8 mouse cellular contexts compared by ENCODE assay signal in the genomic region with DNA sequence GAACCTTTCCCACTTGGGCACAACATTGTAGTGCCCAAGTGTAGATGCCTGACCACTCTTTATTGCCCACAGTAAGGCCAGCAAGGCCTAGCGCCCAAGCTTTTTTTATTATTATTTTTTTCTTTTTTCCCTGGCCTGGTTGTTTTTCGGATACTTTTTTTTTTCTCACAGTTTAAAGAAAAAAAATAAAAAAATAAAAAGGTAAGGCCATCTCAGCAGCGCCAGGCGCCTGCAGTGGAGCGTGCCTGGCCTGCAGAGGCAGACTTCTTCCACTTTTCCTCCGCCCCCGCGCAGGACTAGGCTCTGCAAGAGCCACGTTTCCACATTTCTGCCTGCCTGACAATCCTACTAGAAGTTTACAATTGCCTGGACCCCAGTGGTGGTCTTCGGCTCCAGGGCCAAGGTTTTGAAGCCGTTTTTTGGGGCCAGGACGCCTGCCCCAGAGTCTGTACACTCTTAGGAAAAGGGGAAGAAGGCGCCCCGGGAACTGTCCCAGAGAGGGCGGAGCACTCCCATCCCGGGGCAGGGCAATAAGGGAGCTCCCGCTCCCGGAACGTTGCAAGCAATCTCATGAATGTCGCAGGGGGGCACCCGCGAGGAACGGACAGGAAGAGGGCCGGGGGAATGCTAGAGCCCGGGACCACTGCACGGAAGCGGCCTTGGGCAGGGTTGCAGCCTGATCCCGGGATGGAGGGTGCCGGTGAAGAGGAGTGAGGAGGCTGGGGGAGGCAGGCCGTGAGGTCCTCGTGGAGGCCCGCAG. TPM values are rescaled to one million over a fixed set of nuclear protein-coding genes. Genes with fewer than 3 reads are reported as not detected.
DNase-seq lines count a peak whose midpoint lies in the region; ATAC-seq and TF ChIP-seq lines count a peak whose summit lies in the region.

A gene (plus strand): TSS at position 636 of the 760 bp plus-strand sequence.

- H3K4me3 ChIP-seq in E14TG2a.4 (replicated peaks; ENCODE audit: low read length) = peak within 1 kb of the TSS; percentile 95
- peak within 1 kb of the TSS; percentile 80 for H3K4me3 ChIP-seq in forebrain, embryonic 12.5 days (replicated peaks)
- peak within 1 kb of the TSS; percentile 74 for H3K4me3 ChIP-seq in heart, postnatal 0 days (ENCODE audit: low read depth, low read length)
- peak within 1 kb of the TSS; percentile 89 for H3K4me3 ChIP-seq in liver, embryonic 16.5 days (ENCODE audit: low read depth, low read length)
- peak within 1 kb of the TSS; percentile 73 for H3K4me3 ChIP-seq in neural tube, embryonic 13.5 days
- peak within 1 kb of the TSS; percentile 99 for H3K4me3 ChIP-seq in testis, adult 2 months (ENCODE audit: control insufficient read depth, low read depth, low read length)

- H3K27me3 ChIP-seq in E14TG2a.4 (ENCODE audit: insufficient read depth, low read length) = peaks cover 11% of the 10 kb centered on the region; the same call in 1 of the 2 replicates
- H3K27me3 ChIP-seq in forebrain, embryonic 12.5 days = no peaks in the 10 kb centered on the region
- no peaks in the 10 kb centered on the region for H3K27me3 ChIP-seq in heart, postnatal 0 days (ENCODE audit: control insufficient read depth, insufficient read depth, low read length)
- no peaks in the 10 kb centered on the region for H3K27me3 ChIP-seq in liver, embryonic 16.5 days (ENCODE audit: control insufficient read depth, insufficient read depth, low read depth, low read length)
- H3K27me3 ChIP-seq in neural tube, embryonic 13.5 days = no peaks in the 10 kb centered on the region
- no peaks in the 10 kb centered on the region for H3K27me3 ChIP-seq in testis, adult 2 months (ENCODE audit: control insufficient read depth, insufficient read depth, low read length)

- peak; percentile 89 for ATAC-seq in forebrain, embryonic 12.5 days (ENCODE audit: low FRiP score)
- peak; percentile 97 for ATAC-seq in heart, postnatal 0 days (ENCODE audit: insufficient read depth, low read depth)
- peak; percentile 91 for ATAC-seq in liver, embryonic 16.5 days (ENCODE audit: low read depth)
- peak; percentile 87 for ATAC-seq in neural tube, embryonic 13.5 days (ENCODE audit: low read depth)

- peak; percentile 80 for TF ChIP-seq POLR2A in testis, adult 2 months (IDR thresholded peaks at IDR 0.05; ENCODE audit: control insufficient read depth, low read depth, low read length)

- TF ChIP-seq EP300 in heart, postnatal 0 days (IDR thresholded peaks at IDR 0.05; ENCODE audit: low read depth) = peak; percentile 89

- peak within 1 kb of the TSS; percentile 86 for H3K4me2 ChIP-seq in forebrain, embryonic 12.5 days
- H3K4me2 ChIP-seq in heart, postnatal 0 days (ENCODE audit: low read depth, low read length) = peak within 1 kb of the TSS; percentile 98
- H3K4me2 ChIP-seq in liver, embryonic 16.5 days (ENCODE audit: low read depth, low read length) = peak within 1 kb of the TSS; percentile 85
- peak within 1 kb of the TSS; percentile 92 for H3K4me2 ChIP-seq in neural tube, embryonic 13.5 days

- no peaks in the 10 kb centered on the region for H3K36me3 ChIP-seq in E14TG2a.4 (ENCODE audit: insufficient read depth, low read length)
- H3K36me3 ChIP-seq in forebrain, embryonic 12.5 days (replicated peaks) = no peaks in the 10 kb centered on the region
- H3K36me3 ChIP-seq in heart, postnatal 0 days (replicated peaks; ENCODE audit: control insufficient read depth, insufficient read depth, low read length) = no peaks in the 10 kb centered on the region
- no peaks in the 10 kb centered on the region for H3K36me3 ChIP-seq in liver, embryonic 16.5 days (ENCODE audit: control insufficient read depth, insufficient read depth)
- no peaks in the 10 kb centered on the region for H3K36me3 ChIP-seq in neural tube, embryonic 13.5 days
- H3K36me3 ChIP-seq in testis, adult 2 months (ENCODE audit: control insufficient read depth, insufficient read depth, low read length) = no peaks in the 10 kb centered on the region

- peak within 1 kb of the TSS; percentile 90 for H3K27ac ChIP-seq in forebrain, embryonic 12.5 days
- peak within 1 kb of the TSS; percentile 93 for H3K27ac ChIP-seq in heart, postnatal 0 days (ENCODE audit: low read depth)
- H3K27ac ChIP-seq in liver, embryonic 16.5 days (ENCODE audit: low read length) = peak within 1 kb of the TSS; percentile 79
- peak within 1 kb of the TSS; percentile 92 for H3K27ac ChIP-seq in neural tube, embryonic 13.5 days (replicated peaks)
- H3K27ac ChIP-seq in testis, adult 2 months (ENCODE audit: control insufficient read depth, insufficient read depth, low read depth, low read length) = peak within 1 kb of the TSS; percentile 94

- peak; percentile 83 for DNase-seq in c-Kit-positive CD71-positive TER-119-positive erythroid progenitor cells, embryonic 14.5 days (ENCODE audit: low spot score)
- peak; percentile 92 for DNase-seq in heart, postnatal 0 days (ENCODE audit: low spot score)
- DNase-seq in kidney, postnatal 4 days = peak; percentile 96

- H3K4me1 ChIP-seq in E14TG2a.4 (replicated peaks; ENCODE audit: low read depth, low read length) = peaks cover 36% of the 10 kb centered on the region
- peaks cover 40% of the 10 kb centered on the region for H3K4me1 ChIP-seq in forebrain, embryonic 12.5 days
- peaks cover 27% of the 10 kb centered on the region for H3K4me1 ChIP-seq in heart, postnatal 0 days (ENCODE audit: control insufficient read depth, insufficient read depth)
- H3K4me1 ChIP-seq in liver, embryonic 16.5 days (ENCODE audit: control insufficient read depth, low read depth, low read length) = peaks cover 20% of the 10 kb centered on the region
- peaks cover 72% of the 10 kb centered on the region for H3K4me1 ChIP-seq in neural tube, embryonic 13.5 days (replicated peaks)
- peaks cover 14% of the 10 kb centered on the region for H3K4me1 ChIP-seq in testis, adult 2 months (ENCODE audit: control insufficient read depth, insufficient read depth, low read length)

- peak within 1 kb of the TSS; percentile 80 for H3K9ac ChIP-seq in forebrain, embryonic 12.5 days
- peak within 1 kb of the TSS; percentile 72 for H3K9ac ChIP-seq in heart, postnatal 0 days (replicated peaks; ENCODE audit: low read depth, low read length)
- peak within 1 kb of the TSS; percentile 84 for H3K9ac ChIP-seq in liver, embryonic 16.5 days (ENCODE audit: low read depth, low read length)
- peak within 1 kb of the TSS; percentile 80 for H3K9ac ChIP-seq in neural tube, embryonic 13.5 days

- no peak; the same call in 1 of the 2 replicates for TF ChIP-seq CTCF in E14TG2a.4 (conservative IDR thresholded peaks at IDR 0.05; ENCODE audit: low read length)
- TF ChIP-seq CTCF in heart, postnatal 0 days (IDR thresholded peaks at IDR 0.05; ENCODE audit: low read depth) = peak; percentile 40
- TF ChIP-seq CTCF in testis, adult 2 months (IDR thresholded peaks at IDR 0.05; ENCODE audit: control insufficient read depth, insufficient read depth, insufficient replicate concordance, low read depth, low read length) = peak; percentile 27; the same call in 1 of the 2 replicates

- WGBS in forebrain, embryonic 12.5 days = under 1% methylated on average over 32 of the region's 32 CpGs
- WGBS in heart, postnatal 0 days = under 1% methylated on average over 32 of the region's 32 CpGs
- 2% methylated on average over 32 of the region's 32 CpGs for WGBS in liver, embryonic 16.5 days (ENCODE audit: insufficient replicate concordance)
- WGBS in neural tube, embryonic 13.5 days = 2% methylated on average over 32 of the region's 32 CpGs

- H3K9me3 ChIP-seq in E14TG2a.4 (ENCODE audit: low read length) = no peaks in the 10 kb centered on the region
- H3K9me3 ChIP-seq in forebrain, embryonic 12.5 days = no peaks in the 10 kb centered on the region
- H3K9me3 ChIP-seq in heart, postnatal 0 days (replicated peaks; ENCODE audit: control insufficient read depth, low read length) = no peaks in the 10 kb centered on the region
- no peaks in the 10 kb centered on the region for H3K9me3 ChIP-seq in liver, embryonic 16.5 days (replicated peaks; ENCODE audit: control insufficient read depth, low read length)
- no peaks in the 10 kb centered on the region for H3K9me3 ChIP-seq in neural tube, embryonic 13.5 days

RNA-seq across cellular contexts. Expression of the gene that starts here (rescaled TPM):
- polyA plus RNA-seq in forebrain, embryonic 12.5 days (2016; fragmentation: Nextera tagmentation; extraction: Ambion mirVana) = 15.1 and 15.3 TPM in 2 replicates
- 13.7 and 19.8 TPM in 2 replicates for total RNA-seq in heart, postnatal 0 days (2014; rRNA removed; ENCODE audit: low replicate concordance)
- polyA plus RNA-seq in heart, postnatal 0 days (2015; fragmentation: Nextera tagmentation; extraction: Ambion mirVana) = 5.9 and 6.9 TPM in 2 replicates
- 2.6 and 3.6 TPM in 2 replicates for polyA plus RNA-seq in liver, embryonic 16.5 days (2015; fragmentation: Nextera tagmentation; extraction: Ambion mirVana)
- 10.6 and 11.6 TPM in 2 replicates for polyA plus RNA-seq in neural tube, embryonic 13.5 days (2015; fragmentation: Nextera tagmentation; extraction: Ambion mirVana)
- 26.4 and 30.0 TPM in 2 replicates for polyA plus RNA-seq in testis, adult 2 months (2012; rRNA removed)

Comparison
In these comparisons a context has a peak if more than half of its experiments do, and no peak if none do; other contexts are left out.
1. Peak in every context shown above with its lines: DNase-seq, ATAC-seq, H3K4me3 ChIP-seq and H3K27ac ChIP-seq.